Mouse (Mus musculus) CD4-positive helper T cell, adult 2 months (primary cell): ENCODE results near the gene Rbm18.

ENCODE experiments used
- DNase-seq: peaks from one replicate; pipeline ENCODE4 v3.0.0-alpha.2; 2012; ENCODE audit warnings: low read depth, missing footprints, low spot score

Rbm18 gene

DNA sequence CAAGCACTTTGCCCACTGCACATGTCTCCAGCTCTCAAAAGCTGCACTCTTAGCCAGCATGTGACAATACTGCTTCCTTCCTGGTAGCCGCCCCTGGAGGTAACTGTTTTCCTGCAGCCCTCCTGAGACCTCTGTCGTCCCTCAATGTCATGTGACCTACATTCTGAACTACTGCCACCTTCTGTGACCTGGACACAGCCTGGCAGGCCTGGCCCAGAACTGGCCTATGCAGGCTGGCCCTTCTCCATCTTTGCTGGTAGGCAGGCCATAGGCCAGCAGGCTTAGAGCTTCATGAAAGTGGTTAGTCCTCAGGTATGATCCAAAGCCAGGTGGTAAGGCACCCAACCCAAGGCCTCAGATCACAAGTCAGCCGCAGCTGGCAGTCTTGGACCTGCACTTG is 62.8 kb downstream of the Rbm18 start:
- no peak for DNase-seq

DNA sequence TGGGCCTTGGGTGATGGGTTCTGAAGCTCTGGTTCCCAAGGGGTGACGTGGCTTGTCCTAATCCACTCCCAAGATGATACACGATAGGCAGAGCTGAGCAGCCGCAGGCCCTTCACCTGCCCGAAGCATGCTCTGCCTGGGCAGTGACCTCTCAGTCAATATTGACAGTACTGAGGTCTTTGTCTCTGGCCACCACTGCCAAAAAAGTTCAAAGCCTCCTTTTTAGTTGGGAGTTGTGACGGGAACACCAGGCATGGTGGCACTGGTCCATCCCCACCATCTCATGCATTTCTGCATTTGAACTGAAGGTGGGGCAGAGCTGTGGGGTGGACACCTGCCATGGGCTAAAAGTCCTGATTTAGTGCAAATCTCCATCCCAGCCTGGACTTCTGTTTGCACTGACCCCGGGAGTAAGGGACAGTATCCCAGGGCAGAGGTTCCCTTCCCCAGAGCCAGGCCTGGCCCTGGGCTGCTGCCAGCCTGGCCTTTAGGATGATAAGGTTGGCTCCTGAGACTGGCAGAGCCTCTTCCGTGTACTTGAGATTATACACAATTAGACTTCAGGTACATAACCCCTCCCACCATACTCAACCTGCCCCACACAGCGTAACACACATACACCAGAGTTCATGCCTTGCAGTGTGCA is 64.8 kb downstream of the Rbm18 start:
- no peak for DNase-seq

DNA sequence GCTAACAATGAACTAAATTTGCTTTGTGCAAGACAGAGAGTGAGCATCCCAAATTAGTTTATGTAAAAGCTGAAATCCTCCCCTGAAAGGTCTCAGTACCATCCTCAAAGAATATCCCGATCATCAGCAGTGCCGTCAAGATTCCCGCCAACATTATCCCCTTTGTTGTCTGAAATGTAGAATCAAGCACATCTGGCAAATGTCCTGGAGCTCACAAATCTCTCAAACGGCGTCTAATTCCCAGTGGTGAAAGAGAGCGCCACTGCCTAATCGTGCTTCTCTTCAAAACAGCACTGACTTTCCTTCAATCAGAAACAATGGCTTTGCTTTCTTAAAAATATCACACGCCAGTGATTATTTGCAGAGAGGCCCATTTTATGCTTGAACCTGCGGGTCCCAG is 69.4 kb downstream of the Rbm18 start:
- no peak for DNase-seq
